Mouse (Mus musculus): ENCODE measurements at regions not wholly inside any gene's neighbourhood (a gene's known extent, or its start where the extent isn't known, plus 50 kb on each side); places are given as distances from the start of the nearest gene placed in this dataset.
A peak's percentile ranks its signal among the peaks of the same experiment; 100 is the strongest.

DNA sequence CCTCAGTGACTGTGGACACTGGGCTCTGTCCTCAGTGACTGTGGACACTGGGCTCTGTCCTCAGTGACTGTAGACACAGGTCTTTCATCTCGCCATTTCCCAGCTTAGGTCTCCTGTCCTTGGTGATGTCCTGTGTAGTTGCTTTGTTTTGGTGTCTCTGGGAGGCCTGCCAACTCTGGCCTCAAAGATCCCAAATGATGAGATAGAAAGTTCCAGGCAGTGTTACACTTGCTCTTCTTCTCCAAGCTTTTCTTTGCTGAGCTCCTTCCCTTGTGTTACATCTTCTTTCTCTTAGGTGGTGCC, 71.0 kb upstream of the Ifne start:
- intact Hi-C loops (cut with DNase I): no loop called here
- DNase-seq (ENCODE audit: low spot score in 2 of 2): no peak

DNA sequence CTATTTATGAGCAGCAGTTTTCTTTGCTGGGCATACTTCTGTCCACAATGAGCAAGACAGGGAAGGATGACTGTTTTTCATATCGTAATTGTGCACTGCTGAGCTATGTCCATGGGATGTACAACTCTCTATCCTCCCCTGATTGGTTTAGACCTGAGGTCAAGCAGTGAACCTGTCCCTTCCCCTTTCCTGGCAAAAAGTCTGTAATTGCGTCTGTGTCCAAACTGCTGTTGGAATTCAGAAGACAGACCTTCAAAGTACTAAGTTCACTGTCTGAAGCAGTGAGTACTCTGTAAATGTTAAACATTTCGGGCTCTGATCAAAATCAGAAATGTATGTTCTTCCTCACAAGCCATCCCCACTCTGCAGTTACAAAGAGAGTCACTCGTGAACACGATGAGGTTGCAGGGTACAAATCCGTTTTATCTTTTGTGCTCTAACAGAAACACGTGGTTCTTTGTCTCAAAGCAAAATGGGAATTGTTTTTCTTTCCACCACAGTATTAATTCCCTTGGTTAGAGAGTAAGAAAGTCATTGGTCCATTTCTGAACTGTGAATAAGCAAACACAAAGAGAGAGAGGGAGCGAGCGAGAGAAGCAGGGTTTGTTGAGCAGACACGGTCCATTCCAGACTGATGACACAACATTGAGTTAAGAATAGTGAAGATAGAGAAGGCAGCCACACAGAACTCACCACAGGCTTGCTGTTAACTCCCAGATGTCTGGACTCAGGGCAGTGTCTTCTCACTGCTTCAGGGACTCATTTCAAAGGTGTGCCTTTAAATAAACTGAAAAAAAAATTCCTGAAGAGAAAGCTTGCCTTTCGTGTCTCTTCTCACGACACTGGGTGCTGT, 70.4 kb upstream of the Ifne start:
- intact Hi-C loops (cut with DNase I): no loop called here
- no peak for DNase-seq (ENCODE audit: low spot score in 2 of 2)

DNA sequence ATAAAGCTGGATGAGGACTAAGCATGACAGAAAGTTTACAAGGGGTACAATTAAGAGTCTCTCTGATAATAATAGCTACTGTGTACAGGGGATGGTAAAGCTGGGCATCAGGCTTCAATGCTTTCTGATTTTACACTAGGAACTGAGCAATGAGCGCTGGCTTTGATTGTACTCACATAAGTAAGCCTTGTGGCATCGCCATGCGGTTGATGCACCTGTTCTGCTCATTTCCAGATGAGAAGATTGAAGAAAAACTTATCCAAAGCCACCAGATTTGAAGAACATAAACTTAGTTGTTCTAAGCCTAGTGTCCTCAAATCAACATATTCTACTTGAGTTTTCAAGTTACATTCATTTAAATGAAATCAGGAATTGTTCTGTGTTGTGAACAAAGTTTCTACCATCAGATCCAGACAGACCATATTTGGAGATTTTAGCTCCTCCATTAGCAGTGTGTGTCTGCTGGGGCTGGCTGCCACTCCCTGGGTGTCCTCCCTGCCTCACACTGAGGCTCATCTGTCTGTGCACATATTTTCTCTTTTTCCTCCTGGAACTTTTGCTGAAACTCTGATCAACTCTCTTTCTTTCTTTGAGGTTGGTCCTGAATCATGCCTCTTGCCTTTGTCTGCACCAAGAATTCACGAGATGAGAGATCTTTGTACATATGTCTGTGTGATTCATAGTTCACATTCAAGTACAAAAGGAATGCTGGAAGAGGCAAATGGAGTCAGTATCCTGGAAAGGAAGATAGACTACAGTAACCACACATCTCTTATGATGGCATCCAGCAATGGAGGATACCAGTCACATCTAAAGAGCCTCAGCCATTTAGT, 68.2 kb upstream of the Ifne start:
- no peak for DNase-seq (ENCODE audit: low spot score in 2 of 2)
- intact Hi-C loops (cut with DNase I): no loop called here

DNA sequence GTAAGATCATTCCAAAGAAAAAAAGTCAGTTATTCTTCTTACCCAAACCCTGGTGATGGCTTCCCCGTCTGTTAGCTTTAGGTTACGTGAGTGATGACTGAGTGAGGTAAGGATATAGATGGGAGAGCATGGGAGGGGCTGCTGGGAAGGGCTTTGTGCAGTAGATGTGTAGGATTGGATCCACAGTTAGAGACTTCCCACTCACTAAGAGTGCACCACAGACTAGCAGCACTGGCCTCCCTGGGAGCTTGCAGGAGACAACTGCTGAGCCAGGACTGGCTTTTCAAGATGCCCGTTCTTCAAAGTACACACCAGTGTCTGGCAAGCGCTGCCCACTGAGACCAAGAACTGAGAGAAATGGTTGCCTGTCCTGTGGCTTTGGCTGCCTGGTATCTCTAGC, 62.0 kb upstream of the Ifne start:
- DNase-seq (ENCODE audit: low spot score in 2 of 2): no peak
- intact Hi-C loops (cut with DNase I): no loop called here

DNA sequence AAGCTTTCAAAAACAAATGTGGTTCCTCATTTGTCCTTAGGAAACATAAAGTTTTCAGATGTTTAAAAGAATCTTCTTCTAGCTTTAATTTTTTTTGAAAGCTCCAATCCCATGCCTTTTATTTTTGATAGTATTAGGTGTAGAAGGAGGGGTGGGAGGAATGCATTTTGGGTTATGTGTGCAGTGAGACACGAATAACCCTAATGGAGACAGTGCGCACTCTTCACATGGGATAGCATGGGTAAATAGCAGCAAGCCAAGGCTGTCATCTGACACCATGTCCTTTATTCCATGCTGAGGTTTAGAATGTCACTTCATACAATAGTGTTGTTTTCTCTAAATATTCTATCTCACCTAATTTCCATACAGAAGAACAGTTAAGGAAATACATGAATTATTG, 60.7 kb upstream of the Ifne start:
- intact Hi-C loops (cut with DNase I): no loop called here
- DNase-seq (ENCODE audit: low spot score in 2 of 2): no peak

DNA sequence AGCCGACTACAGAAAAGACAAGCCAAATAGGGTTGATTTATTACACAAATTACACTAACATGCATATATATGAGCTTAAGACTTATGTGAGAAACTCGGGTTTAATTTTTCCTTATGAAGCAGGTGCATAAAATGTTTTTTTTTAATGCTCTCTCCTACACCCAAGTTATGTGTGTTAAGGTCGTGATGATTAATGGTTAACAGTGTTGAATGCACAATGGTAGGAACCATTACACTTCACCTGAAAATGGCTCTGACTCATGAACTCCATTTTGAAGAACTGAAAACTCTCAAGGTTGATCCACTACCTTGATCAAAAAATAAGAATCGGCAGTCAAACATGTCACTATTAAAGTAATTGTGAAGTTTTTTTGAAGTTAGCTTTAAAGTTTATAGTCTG, 59.4 kb upstream of the Ifne start:
- no peak for DNase-seq (ENCODE audit: low spot score in 2 of 2)
- intact Hi-C loops (cut with DNase I): loop anchor here (5.0 kb wide), 1 partner anchor 188 kb away; no protein-coding TSS in a partner anchor

DNA sequence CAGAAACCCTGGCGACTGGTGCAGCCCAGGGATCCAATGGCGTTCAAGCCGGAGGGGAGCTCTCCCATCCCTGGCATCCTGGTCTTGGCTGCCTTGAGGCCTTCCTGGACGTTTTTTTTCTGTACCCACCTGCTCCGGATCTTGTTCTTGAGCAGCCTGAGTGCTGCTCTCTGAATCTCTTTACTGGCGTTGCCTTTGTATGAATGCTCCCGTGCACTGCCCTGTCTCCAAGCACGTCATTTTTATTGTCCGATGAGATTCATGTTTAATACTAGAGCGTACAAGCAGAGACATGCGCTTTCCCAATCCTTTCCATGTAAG, 58.7 kb upstream of the Ifne start:
- peak in 1 of 2 experiments; percentile 43 for DNase-seq (ENCODE audit: low spot score in 2 of 2)

DNA sequence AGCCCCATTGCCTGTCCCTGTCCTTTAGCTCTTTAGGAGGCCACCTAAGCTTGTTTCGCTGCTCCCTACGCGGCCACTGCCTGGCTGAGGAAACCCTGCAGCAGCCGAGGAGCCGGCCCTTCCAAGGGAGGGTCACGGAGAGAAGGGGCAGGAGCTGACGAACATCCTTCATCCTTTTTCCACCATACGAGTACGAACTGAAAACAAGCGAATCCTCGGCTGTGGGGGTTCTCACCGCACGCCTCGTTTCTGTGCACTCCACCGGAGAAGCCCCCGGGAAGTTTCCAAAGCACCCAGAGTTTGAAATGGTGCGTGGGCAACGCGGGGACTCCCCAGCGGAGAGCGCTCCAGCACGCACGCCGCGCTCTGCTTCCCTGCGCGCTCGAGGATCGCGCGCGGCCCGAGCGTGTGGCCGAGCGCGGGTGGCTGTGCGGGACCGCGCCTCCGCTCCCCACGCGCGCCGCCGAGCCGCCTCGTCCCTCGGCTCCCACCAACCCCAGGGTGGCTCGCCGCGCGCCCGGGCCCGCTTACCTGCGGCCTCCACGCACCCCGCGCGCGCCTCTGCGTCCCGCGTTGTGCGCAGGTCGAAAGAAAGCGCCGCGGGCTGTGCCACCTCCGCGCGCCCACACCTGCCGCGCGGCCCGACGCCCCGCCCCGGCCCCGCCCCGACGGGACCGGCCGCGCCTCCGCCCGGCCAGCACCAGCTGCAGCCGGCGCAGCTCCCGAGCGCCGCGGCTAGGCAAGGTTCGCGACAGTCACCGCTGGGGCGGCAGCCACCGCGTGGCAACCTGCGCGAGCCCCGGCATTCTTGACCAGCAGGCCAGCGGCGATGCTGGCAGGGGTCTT, 58.1 kb upstream of the Ifne start:
- DNase-seq (ENCODE audit: low spot score in 2 of 2): peak; percentile 69 to 81
- intact Hi-C loops (cut with DNase I): loop anchor here (5.0 kb wide), 1 partner anchor 189 kb away; no protein-coding TSS in a partner anchor

More for the DNA sequence above, 58.7 kb upstream of the Ifne start:
- intact Hi-C loops (cut with DNase I): loop anchor here (5.0 kb wide), 1 partner anchor 189 kb away; no protein-coding TSS in a partner anchor

DNA sequence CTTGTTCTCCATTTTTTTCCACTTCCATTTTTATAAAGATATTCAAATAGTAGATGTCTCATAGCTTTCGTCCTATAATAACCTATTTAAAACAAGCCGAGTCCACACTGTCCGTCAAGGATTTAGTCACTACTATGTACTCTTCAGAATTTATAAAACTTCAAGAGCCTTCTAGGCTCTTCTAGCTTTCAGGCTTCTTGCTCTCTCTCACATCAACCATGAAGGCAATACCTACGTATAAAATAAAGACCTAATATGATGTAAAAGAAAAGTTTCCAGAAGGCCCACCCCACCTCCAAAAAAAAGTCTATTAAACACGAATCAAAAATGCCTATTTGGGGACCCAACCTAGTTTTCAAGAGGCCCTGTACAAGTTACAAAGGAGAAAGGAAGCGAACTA, 57.0 kb upstream of the Ifne start:
- intact Hi-C loops (cut with DNase I): loop anchor here (5.0 kb wide), 1 partner anchor 190 kb away; no protein-coding TSS in a partner anchor
- no peak for DNase-seq (ENCODE audit: low spot score in 2 of 2)

DNA sequence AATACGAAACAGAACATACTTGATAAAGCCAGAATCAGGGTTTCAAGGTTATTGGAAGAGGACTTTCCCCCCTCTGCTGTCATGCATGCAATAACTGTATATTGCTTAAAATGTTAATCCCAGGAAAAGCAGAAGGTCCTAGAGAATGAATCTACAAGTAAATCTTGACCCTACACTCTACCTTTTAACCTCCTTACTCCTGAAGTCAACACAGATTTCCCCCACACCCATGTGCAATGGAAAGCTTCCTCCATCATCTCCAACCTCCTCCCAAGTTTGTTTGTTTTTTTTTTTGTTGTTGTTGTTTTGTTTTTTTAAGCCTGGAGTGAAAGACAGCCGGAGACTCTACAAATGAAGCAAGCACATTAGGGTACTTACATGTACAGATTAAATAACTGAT, 55.9 kb upstream of the Ifne start:
- DNase-seq (ENCODE audit: low spot score in 2 of 2): no peak

DNA sequence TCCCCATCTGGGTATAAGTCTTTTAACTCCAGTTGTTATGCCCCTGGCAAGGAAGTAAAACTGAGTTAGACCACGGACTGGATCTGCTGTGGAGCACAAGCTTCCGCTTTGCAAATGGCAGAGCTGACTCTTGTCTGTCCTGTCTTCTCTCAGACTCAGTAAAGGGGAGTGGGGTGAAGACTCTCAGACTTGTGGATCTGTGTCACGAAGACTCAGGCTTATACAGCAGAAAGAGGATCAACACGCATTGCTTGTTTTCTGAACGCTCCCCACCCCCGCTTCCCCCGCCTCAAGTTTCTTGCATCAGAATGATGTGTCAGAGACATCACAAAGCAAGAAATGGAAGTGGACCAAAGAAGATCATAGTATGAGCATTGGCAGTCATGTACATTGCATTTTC, 55.3 kb upstream of the Ifne start:
- DNase-seq (ENCODE audit: low spot score in 2 of 2): no peak
- intact Hi-C loops (cut with DNase I): loop anchor here (5.0 kb wide), 1 partner anchor 192 kb away; no protein-coding TSS in a partner anchor

More for the DNA sequence above, 55.9 kb upstream of the Ifne start:
- intact Hi-C loops (cut with DNase I): loop anchor here (5.0 kb wide), 1 partner anchor 191 kb away; no protein-coding TSS in a partner anchor

DNA sequence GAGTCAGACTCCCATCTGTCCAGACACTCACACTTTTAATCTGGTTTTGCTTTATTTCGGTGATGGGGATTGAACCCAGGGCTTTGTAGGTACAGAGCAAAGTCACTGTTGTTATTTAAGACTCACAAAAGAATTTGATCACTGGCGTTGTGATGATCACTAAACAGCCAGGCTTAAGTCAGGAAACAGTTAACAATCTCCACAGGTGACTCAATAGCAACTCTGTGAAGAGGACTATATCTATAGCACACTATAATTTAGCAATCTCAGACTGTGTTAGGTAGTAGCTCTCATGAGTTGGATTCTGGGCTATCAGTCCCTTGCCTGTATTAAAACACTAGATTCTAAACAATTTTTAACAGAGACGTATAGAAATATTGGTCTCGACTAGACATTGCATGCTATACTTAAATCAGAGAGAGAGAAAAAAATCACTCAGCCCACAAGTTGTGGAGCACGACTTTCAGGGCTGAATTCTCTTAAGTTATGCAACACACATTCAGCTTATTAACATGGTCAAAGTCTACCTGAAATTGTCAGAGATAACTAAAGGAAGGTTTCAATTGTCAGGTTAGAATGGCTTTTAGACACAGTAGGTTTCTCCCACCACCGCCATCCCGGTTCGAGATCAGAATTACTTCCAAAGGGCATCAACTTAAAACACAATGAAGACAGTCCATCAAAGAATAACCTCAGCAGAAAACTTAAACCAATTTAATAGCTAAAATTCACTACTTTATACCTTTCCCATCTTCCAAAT, 54.4 kb upstream of the Ifne start:
- DNase-seq (ENCODE audit: low spot score in 2 of 2): no peak
- intact Hi-C loops (cut with DNase I): loop anchor here (5.0 kb wide), 1 partner anchor 193 kb away; no protein-coding TSS in a partner anchor

DNA sequence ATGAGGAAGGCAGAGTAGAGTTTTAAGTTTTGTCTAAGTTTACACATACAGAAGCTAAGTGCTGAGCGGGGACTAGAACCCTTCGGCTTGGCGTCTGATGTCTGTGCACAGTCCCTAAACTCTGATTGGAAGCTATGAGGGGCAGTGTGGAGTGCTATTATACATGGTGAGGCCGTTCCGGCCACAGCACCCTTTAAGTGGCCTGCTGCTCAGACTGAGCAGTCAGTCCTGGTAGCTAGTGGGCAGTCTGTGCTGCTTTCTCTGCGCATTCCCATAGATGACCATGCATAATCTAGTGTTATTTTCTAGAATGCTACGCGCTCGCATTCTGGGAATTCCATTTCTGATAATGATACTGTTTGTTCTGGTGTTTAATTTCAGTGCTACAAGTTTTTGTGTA, 51.2 kb upstream of the Ifne start:
- intact Hi-C loops (cut with DNase I): no loop called here

More for the DNA sequence above, 51.2 kb upstream of the Ifne start:
- no peak for DNase-seq (ENCODE audit: low spot score in 2 of 2)

Measured in left cerebral cortex, postnatal 36 days (tissue).